Mouse (Mus musculus) stomach, postnatal 0 days (tissue): Measurements from ENCODE around the gene Lingo1.

Experiments used
- CTCF ChIP-seq: IDR thresholded peaks from 2 replicates; pipeline ENCODE4 v1.5.1; 2016; ENCODE audit warnings: antibody characterized with exemption, low read depth, mild to moderate bottlenecking, moderate library complexity
- EP300 ChIP-seq: optimal IDR thresholded peaks from 2 replicates; pipeline ENCODE3; 2016; ENCODE audit warnings: antibody characterized with exemption

GRCm38 (mm10) chr9:56694079-56694478 lies 102.2 kb downstream of the Lingo1 start:
- no peak for TF ChIP-seq CTCF
- no peak for TF ChIP-seq EP300
